Mouse (Mus musculus): ENCODE measurements around the gene Snd1.

Gene Snd1

DNA sequence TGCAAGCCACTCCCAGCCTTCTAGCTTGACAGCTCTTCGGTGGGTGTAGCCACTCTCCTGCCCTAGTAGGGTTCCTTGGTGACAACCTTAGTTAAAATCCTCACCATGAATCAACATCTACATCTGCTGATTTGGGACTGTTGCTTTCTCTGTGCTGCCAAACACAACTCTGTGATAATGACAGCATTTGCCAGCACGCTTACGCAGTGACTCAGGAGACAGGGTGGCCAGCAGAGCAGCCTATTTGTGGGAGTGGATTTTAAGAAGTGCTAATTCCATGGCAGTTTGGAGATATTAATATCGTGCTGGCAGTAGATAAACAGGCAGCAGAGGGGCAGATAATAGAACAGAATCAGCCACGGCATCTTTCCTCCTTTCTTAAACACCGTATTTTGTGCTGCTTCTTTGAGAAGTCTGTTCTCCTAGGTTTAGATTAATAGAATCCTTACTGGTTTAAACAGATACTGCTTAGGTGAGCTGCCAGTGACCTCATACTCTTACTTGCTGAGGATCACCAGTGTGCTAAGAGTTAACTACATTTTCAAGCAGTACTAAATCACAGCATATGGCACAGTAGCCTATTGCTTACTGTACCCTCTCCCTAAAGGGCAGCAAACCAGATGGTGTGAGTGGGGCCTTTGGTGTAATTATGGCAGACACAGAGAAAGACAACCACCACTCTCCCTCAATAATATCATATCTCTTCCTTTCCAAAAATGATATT lies 230.6 kb downstream of the Snd1 start:
- peak; percentile 86 for DNase-seq (ENCODE audit: low read depth, low spot score)

DNA sequence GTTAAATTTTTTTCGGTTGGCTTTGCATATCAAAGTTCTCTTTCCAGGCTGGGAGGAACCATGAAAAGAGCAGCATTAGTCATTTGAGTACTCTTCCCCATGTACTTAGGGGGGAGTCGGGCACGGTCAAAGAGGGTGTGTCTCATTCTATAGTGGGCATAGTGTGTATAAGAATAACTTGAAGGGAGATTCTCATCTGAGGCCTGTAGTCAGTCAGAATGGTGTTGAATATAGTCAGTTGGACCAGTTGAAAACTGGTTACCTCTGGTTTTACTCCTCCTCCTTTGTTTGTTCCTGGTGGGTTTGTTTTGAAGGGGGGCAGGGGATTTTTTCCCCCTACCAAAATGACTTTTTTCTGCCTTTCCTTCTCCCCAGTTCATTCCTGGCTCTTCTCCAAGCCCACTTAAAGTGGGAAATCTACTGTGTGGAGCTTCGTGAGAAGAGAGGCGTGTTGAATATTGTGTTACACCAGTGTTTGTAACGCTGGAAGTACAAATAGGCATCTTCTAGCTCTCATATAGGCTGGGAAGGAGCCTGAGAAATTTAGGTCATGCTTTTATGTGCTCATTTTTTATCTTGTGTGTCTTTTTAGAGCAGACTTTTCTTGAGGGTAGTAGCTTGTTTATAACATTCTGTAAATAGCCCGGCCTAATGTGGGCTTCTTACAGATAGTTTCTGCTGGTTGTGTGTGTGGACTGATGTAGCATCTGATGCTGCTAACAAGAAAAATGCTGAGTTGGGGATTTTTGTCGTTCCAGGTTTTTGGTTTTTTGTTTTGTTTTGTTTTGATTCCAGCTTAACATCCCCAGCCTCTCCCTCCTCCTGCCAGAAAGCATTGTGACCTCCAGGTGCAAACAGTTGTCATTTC lies 231.4 kb downstream of the Snd1 start:
- no peak for DNase-seq (ENCODE audit: low read depth, low spot score)

DNA sequence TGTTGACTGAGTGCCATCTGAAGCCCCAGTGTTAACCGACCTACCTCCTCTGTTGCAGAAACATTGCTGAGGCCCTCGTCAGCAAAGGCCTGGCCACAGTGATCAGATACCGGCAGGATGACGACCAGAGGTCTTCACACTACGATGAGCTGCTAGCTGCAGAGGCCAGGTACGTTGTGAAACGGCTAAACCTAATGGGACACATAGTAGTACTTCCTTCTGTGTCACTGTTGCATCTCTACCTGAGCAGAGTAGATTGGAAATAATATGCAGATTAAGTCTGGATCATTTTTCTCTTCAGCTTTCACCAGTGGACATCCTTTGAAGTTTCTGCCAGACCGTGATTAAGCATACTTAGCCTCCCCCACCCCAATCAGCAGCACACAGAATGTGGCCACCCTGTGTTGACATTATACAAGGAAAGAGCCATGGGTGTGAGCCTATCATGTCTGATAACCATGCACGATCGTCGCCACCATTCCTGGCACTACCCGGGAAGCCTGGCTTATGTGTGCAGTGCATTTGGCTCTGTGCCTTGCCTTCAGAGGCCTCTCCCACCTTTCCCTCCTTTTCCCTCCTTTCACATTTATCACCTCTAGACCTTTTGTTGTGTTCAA lies 232.1 kb downstream of the Snd1 start:
- DNase-seq (ENCODE audit: low read depth, low spot score): no peak

DNA sequence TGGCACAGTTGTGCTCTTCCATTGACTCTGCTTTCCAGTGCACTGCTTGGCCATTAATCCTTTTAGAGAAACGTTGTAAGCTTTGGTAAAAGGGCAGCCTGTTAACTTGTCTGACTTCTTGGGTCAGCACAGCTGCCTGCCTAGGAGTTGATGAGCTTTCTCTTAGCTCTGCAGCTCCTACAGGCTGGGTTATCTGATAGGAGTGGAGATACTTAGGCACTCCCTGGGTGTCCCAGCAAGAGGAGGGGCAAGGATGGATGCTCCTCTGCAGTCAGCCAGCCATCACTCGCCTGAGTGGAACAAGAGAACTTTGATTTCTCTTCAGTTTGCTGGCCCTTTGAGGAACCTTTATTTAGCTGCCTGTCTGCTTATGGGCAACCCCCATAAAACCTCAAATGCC lies 235.1 kb downstream of the Snd1 start:
- no peak for DNase-seq (ENCODE audit: low read depth, low spot score)

DNA sequence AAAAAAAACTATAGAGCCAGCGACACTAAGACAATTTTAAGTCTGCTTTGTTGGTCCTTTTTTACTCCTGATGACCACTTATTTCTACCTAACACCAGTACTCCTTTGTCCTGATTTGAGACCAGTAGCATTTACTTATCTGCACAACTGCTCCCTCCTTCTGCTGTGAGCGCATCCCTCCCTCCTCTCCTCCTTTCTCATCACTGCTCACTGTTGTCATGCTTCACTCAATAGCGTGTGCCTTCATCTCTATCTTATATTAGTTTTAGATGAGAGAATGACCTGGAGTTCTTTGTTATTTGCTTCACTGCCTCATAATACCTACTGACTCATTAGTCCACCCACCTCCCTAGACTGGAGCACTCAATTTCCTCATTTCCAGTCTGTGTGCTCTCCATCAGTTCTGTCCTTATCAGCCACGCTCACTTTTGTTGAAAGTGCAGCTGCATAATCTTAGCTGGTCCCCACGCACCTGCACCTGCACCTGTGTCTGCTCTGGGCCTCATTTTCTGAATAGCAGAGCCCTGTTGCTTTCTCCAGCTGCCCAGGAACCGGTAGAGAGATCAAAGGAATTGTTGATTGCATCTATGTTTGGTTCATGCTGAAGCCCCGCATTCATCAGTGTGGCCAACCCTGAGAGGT lies 242.4 kb downstream of the Snd1 start:
- no peak for DNase-seq (ENCODE audit: low read depth, low spot score)

DNA sequence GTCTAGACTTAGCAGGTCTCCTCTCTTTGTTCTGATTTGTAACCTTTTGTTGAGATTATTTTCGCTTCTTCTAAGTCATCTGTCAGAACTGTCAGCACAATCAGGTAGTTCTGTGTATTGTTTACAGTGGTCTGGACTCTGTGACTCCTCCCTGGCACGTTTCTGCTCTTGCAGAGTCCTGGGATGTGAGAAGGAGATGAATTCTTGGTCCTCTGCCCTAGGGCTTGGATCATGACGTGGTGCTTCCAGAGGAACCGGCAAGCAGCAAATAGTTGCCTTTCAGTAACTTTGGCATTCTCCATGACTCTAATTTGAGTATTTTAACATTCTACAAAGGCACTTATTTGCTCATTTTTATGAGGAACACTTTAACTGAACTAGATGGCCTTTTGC lies 242.9 kb downstream of the Snd1 start:
- DNase-seq (ENCODE audit: low read depth, low spot score): no peak

DNA sequence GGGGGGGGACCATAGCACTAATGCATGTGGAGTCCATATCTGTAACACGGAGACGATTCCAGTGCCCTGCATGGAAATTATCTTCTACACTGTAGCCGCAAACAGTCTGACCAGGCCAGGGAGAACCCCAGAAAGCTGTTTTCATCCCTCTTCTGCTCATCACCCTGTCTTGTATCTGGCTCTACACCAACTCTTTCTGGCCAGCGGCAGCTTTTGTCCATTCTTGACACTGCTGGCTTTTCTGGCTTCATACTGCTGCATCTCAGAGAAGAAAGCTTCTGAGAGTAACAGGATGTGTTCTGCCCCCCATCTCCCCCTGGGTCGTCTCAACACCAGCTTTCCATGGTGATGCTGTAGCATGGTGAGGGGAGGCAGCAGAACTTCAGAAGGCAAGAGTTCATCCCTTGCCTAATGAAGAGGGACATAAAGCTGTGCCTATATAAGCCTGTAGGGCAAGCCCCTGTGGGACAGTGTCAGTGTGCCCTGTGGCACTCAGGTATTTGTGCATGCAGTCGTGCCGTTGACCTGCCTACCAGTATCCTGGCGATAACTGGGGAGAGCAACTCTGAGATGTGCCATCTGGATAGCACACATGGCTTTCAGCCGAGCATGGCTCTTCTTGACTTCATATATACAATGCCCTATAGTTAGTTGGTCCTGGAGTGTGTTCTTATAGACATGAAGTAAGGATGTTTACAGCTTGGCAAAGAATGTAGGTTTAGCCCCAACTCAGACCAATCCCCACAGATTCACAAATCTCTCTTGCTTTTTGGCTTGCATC lies 245.6 kb downstream of the Snd1 start:
- DNase-seq (ENCODE audit: low read depth, low spot score): no peak

DNA sequence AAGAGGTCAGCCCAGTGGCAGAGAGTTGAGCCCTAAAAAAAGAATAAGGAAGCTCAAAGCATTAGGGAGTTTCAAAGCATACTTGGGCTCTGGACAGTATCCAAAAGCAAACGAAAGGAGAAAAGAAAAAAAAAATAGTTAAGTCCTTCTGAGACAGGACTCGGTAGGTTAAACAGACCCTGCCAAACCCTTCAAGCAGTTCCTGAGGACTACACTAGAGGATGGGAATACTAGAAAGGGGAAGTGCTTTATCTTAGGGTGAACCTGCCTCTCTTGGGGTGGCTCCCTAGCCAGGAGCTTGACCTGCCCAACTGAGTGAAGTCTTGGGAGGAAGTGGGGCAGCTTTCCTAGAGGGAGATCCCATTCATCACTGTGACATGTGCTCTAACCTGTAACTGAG lies 248.1 kb downstream of the Snd1 start:
- no peak for DNase-seq (ENCODE audit: low read depth, low spot score)

DNA sequence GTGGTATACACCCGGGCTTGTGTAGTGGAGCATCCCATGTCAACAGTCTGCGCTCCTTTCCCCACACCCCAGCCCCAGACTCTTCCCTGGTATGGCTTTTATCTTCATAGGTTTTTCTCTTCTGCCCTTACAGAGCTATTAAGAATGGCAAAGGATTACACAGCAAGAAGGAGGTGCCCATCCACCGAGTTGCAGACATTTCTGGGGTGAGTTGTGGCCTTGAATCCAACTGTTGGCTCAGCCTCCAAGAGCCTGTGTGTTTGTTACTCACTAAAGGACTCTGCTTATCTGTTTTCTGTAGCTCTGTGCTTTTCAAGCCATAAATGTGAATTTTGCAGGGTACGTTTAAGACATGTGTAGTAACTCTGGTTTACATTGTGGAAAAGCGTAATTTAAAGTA lies 249.8 kb downstream of the Snd1 start:
- no peak for DNase-seq (ENCODE audit: low read depth, low spot score)

DNA sequence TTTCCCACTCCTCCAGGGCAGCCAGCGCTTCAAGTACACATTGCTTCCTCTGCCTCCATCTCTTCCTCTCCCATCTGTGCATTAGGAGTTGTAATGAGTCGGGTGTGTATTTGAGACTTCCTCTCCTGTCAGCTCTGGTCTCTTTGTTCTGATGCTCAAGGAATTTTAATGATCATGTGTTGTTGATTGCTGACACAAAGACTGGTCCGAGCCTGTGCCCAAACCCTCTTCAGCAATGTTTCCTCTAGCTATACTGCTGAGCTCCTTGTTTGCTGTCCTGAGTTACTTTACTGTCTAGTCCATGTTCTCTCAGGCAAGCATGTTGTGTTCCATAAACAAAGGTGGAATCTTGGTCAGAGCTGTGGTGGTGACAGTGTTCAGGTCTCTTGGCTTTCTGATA lies 254.3 kb downstream of the Snd1 start:
- DNase-seq (ENCODE audit: low read depth, low spot score): no peak

DNA sequence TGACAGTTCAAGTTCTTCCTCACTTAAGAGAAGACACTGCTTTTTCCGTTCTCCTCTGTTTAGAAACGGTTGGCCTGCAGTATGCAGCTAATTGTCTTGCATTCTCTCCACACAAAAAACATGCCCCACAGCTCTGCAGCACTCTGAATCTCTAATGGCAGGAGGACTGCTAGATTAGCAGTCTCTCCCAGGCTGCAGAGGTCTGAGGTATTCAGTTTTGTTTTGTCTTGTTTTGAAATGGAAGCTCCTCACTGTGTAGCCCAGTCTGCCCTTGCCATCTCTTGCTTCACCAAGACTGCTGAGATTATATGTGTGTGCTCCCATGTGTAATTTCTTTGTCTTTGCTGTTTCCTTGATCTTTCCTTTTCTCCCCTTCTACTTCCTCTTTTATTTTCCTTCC lies 254.7 kb downstream of the Snd1 start:
- no peak for DNase-seq (ENCODE audit: low read depth, low spot score)

DNA sequence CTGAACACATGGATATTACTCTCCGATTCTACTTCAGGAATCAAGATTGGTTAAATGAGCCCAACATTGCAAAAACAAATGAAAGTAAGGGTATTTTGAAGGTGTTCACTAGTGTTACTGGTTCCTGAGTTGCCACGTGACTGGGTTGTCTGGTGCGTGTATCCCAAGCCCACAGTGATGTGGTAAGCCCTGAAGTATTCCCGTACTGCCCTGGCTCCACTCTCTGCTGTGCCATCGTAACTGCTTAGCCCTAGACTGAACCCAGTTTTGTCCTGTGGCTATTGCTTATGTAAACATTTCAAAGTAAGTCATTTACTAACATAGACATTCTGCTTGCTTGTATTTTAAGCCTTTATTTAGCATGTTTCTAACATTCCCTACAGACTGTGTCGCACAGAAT lies 256.3 kb downstream of the Snd1 start:
- DNase-seq (ENCODE audit: low read depth, low spot score): no peak

DNA sequence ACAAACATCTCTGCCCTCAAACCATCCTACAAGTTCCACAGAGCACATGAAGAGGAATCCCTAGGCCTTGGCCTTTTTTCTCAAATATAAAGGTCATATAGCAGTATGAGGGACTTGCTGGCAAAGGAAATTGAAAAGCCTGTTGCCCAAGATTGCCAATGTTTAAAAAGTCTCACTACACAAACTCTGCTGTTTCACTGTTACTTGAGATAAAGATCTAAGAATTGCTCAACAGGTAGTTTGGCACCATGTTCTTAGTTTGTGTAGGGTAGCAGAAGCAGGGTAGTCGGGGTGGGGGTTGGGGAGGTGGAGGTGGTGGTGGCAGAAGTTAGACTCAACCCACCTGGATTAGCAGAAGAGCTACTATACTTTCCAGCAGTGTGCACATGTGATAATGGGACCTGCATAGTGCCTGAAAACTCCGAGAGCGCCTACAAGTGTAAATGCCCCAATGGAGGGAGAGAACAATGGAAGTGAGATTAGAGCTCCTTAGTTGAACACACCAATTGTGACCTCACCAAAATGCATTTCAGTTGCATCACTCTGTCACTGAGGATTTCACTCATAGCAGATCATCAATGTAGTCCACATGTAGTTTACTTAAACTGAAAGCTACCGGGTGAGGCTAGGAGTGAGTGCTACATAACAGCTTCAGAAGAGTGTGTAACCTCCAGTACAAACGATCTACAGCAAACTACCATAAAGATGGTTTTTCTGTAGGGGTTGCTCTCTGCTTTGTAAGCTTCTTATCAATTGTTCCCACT lies 259.1 kb downstream of the Snd1 start:
- DNase-seq (ENCODE audit: low read depth, low spot score): no peak

DNA sequence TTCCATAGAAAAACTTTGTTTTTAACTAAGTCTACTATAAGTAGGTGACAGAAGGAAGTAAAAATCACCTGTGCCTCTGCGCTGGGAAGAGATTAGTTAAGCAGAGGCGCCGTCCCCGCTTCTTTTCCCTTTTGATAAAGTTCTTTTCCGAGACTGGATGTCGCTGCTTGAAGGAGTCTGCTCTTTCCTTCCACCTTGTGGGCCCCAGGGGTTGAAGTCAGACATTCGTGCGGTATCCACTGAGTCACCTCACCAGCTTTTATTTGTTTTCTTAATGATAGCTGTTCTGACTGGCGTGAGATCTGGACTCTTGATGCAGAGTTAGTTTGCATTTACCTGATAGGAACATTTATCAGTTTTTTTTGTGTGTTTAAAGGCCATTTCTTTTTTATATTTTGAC lies 260.2 kb downstream of the Snd1 start:
- no peak for DNase-seq (ENCODE audit: low read depth, low spot score)

DNA sequence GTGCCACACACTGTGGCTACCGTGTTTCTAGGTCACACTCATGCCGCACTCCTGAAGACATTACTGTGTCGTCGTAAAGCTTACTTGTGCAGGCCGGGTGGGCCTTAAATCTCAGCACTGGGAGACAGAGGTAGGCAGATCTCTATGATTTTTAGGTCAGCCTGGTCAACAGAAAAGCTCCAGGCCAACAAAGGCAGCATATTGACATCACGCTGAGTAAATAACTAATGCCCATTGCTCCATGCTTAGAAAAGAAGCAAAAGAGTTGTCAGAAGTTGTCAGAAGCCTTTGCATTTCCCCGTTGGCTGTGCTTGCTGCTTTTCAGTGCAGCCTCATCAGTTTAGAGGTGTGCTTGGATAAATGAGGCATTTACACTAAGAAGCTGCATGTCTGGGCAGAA lies 261.7 kb downstream of the Snd1 start:
- no peak for DNase-seq (ENCODE audit: low read depth, low spot score)

DNA sequence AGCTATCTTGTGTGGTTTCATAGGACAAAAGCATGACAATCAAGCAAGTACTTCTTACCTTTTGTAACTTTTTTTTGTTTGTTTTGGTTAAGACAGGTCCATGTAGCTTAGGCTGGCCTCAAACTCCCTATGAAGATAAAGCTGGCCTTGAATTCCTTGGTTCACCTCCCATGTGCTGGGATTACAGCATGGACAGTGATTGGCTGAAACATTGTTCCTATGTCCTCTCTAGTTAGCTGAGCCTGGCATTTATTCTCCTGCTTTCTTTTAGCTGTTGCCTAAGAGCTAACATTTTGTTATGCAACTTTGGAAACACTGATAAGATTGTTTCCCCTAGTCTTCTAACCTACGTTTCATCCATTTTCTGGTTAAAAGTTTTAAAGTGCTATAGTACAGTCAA lies 262.7 kb downstream of the Snd1 start:
- no peak for DNase-seq (ENCODE audit: low read depth, low spot score)

DNA sequence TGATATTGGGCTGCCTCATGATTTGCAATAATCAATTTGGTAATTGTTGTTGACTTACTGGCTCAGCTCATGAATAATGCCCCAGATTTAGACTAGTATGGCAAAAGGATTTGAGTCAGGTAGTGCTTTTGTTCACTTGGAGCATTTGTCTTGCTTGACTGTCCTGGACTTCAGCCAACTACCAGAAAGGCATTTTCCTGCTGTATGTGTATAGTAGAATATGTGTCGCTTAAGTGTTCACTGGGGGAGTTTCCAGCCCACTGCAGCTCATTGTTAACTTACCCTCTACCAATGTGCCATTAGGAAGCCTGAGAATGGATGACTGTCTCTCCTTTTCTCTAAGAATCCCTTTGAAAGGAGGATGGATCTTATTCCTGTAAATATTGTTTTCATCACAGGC lies 268.6 kb downstream of the Snd1 start:
- no peak for DNase-seq (ENCODE audit: low read depth, low spot score)

DNA sequence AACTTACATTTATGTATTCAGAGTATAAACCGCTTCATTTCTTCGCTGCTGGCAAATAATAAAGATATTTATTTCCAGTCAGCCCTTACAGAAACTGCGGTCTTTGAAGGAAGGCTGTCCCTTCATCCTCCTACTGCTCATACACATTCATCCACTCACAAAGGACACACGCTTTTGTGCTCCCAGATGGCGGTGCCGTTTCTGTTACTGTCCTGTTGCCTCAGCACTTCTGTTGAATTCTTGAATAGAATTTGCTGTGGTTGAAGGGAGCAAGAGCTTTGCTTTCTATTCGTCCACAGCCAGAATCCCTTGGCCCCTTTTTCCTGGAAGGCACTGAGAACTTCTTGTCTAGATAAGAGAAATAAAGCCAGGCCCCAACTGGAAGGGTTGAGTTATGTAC lies 270.9 kb downstream of the Snd1 start:
- DNase-seq (ENCODE audit: low read depth, low spot score): no peak

DNA sequence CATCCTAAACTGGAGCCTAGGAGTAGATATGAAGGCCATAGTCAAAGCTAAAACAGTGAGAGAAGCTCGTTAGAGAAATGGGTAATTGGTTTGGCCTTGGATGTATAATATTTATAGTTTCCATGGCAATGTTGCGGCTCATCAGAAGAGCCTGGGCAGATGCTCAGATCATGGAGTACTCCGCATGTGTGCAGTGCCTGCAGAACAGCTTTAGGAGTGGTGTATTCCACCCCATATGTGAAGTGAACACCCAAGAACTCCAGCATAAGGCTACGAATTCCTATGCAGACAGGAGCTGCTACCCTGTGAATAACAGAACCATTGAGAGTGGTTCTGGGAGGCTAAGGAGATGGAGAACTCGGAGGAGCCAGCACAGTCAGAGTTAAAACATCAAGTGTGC lies 272.1 kb downstream of the Snd1 start:
- no peak for DNase-seq (ENCODE audit: low read depth, low spot score)

DNA sequence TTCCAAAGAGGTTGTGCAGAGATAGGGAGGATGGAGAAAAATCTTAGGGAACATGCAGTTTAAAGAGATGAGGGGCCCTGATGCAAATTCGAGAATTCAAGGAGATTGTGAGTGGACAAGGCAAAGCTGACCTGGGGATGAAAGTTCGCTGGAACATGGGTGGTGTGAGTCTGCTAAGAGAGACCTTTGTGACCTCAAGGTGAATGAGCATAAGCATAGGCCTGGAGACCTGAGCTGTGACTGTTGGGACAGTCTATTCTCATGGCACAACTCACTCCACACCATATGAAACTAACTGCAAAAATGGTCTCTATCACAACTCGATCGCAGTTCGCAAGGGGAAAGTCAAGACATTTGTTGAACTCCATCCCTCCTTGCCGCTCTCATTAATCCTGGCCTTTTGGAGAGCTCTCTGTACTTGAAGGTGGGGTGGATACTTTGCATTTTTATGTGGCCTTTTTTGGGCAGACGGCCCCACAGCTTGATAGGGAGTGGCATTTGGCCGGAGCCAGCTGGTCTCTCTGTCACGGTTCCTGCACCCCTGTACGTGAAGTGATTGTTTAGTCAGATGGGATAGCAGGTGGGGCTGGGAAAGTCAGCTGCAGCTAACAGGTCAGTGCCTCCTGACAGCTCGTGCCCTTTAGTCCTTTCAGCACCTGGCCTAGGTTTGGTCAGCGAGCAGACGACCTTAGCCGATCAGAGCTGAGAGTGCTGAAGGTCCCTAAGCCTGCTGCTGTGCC lies 273.2 kb downstream of the Snd1 start:
- DNase-seq (ENCODE audit: low read depth, low spot score): no peak
